Mouse (Mus musculus) cerebellum, adult 2 months (tissue): ENCODE results near the gene Slc25a10. TPM values are rescaled to one million over a fixed set of nuclear protein-coding genes. Genes with fewer than 3 reads are reported as not detected.

Experiments
- DNase-seq, 2 experiments: peaks; one replicate each; pipeline ENCODE4 v3.0.0; 2021
- H3K27ac ChIP-seq: fragments of 200-500 bp; 2 replicates; pipeline ENCODE4 v1.5.1; 2012; ENCODE audit warnings: low read length, control low read depth, inconsistent platforms; ENCODE audit not compliant: insufficient read depth
- H3K27me3 ChIP-seq: fragments of 200-500 bp; 2 replicates; pipeline ENCODE4 v1.6.1; 2012; ENCODE audit warnings: inconsistent platforms, mild to moderate bottlenecking, low read length, moderate library complexity; ENCODE audit not compliant: control insufficient read depth, insufficient read depth
- H3K4me1 ChIP-seq: fragments of 200-500 bp; 2 replicates; pipeline ENCODE4 v1.6.1; 2011; ENCODE audit warnings: low read length; ENCODE audit not compliant: control insufficient read depth, insufficient read depth
- H3K4me3 ChIP-seq: fragments of 200-500 bp; replicated peaks from 2 replicates; pipeline ENCODE3; 2011; ENCODE audit warnings: mild to moderate bottlenecking, low read depth, low read length, control low read depth; ENCODE audit not compliant: insufficient read depth
- CTCF ChIP-seq: fragments of 200-500 bp; IDR thresholded peaks from 2 replicates; pipeline ENCODE4 v1.5.1; 2011; ENCODE audit warnings: low read depth, mild to moderate bottlenecking, control low read depth, low read length, moderate library complexity, borderline replicate concordance; ENCODE audit not compliant: insufficient read depth
- POLR2A ChIP-seq: fragments of 200-500 bp; IDR thresholded peaks from 2 replicates; pipeline ENCODE4 v1.6.1; 2011; ENCODE audit warnings: low read length, control low read depth, borderline replicate concordance; ENCODE audit not compliant: insufficient read depth
- WGBS: fragments of 180-500 bp; shearing (Covaris S2); methylation state at CpG from one replicate; pipeline ENCODE4 v1.1.7; 2018; 5-methylcytosine and 5-hydroxymethylcytosine counted together
- polyA plus RNA-seq: library from polyadenylated mRNA; depleted of rRNA; stranded (reverse); fragments of >200 nt; gene quantifications from 2 replicates; pipeline ENCODE4 v1.2.3, GENCODE M21; 2012

The Slc25a10 gene
- polyA plus RNA-seq, 1 experiment = 39.3 TPM

- peak; percentile 73 to 82 for DNase-seq
- H3K4me3 ChIP-seq = no peak overlapping the region
- no peak overlapping the region for H3K27ac ChIP-seq
- no peaks in the 10 kb centered on the region for H3K27me3 ChIP-seq
- peaks cover 13% of the 10 kb centered on the region for H3K4me1 ChIP-seq
- TF ChIP-seq CTCF (peak; percentile 94), POLR2A (no peak)
- 58% methylated on average over 4 of the region's 4 CpGs for WGBS
These were observed 2.4 kb upstream of the Slc25a10 start for GRCm38 (mm10) chr11:120489054-120489761.

GRCm38 (mm10) chr11:120490291-120491046 lies 1.2 kb upstream of the Slc25a10 start:
- DNase-seq = peak in 1 of 2 experiments; percentile 24
- no peak overlapping the region for H3K4me3 ChIP-seq
- TF ChIP-seq POLR2A (no peak), CTCF (0 out of 2 replicates have a peak, but pooled peaks have one; percentile 0)
- 32% methylated on average over 4 of the region's 4 CpGs for WGBS
- H3K27ac ChIP-seq = no peak overlapping the region
- H3K27me3 ChIP-seq = no peaks in the 10 kb centered on the region
- H3K4me1 ChIP-seq = peaks cover 13% of the 10 kb centered on the region

DNA sequence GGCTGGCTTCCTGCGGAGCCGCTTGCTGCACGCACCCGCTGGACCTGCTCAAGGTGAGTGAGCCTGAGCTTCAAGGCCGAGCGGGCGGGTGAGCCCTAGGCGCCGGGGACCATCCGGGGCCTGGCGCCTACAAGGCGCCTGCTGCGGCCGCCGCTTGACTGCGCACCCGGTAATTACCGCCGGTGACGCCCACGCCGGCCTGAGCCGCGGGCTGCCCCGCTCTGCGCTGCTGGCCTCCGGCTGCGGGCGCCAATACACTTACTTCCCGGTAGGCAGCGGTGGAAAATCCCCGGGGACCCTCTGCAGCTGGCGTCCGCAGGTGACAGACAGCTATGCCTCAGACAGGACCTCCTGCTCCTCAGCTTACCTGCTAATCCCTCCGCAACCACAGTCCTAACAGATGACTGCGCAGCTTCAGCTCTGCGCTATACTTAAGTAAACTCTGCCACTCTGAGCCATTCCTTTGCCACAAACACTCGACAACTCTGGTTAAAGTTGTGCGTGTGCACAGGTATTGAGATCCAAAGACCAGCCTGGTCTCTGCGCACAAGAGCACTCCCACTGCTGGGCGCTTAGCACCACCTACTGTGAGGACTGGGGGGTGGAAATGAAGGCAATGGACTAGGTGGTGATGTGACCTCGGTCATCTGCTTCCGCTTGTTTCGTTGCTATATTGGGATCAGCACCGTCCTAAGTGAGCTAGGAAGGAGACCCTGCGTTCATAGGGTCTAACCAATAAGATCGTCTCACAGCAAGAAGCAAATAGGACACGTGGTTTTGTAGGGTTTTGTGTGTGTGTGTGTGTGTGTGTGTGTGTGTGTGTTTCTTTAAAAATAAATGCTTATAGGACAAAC lies 611 bp downstream of the Slc25a10 start:
- DNase-seq = peak in 1 of 2 experiments; percentile 26
- Histone ChIP-seq H3K4me1 (peaks cover 13% of the 10 kb centered on the region), H3K27ac (no peak overlapping the region), H3K4me3 (peak overlapping the region; percentile 83), H3K27me3 (no peaks in the 10 kb centered on the region)
- WGBS = 1% methylated on average over 48 of the region's 48 CpGs
- TF ChIP-seq CTCF = no peak

- H3K27me3 ChIP-seq = no peaks in the 10 kb centered on the region
- TF ChIP-seq CTCF (no peak), POLR2A (no peak)
- 40% methylated on average over 3 of the region's 3 CpGs for WGBS
- DNase-seq = no peak
- H3K4me3 ChIP-seq = no peak overlapping the region
- H3K4me1 ChIP-seq = peaks cover 13% of the 10 kb centered on the region
- no peak overlapping the region for H3K27ac ChIP-seq
These were observed 1.2 kb downstream of the Slc25a10 start for GRCm38 (mm10) chr11:120492878-120493203.

DNA sequence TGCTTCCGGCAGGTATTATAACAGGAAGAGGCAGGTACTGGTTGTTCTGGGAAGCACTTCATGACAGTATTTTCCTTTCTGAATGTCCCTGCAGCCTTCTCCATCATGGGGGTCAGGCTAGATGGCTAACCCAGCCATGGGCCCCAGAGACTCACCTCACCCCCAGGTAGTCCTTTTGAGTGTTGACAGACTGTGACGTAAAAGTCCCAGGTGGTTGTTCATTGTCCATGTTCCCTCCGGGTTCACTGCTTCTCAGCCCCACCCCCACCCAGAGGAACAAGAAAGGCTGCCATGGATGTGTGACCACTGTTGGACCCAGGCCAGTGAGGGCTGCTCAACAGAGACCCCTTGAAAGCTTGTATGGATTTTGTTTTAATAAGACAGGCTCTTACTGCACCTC lies 1.7 kb downstream of the Slc25a10 start:
- 64% methylated on average over 3 of the region's 3 CpGs for WGBS
- H3K27ac ChIP-seq = no peak overlapping the region
- TF ChIP-seq CTCF (no peak), POLR2A (no peak)
- peaks cover 13% of the 10 kb centered on the region for H3K4me1 ChIP-seq
- no peak for DNase-seq
- no peak overlapping the region for H3K4me3 ChIP-seq
- H3K27me3 ChIP-seq = no peaks in the 10 kb centered on the region

DNA sequence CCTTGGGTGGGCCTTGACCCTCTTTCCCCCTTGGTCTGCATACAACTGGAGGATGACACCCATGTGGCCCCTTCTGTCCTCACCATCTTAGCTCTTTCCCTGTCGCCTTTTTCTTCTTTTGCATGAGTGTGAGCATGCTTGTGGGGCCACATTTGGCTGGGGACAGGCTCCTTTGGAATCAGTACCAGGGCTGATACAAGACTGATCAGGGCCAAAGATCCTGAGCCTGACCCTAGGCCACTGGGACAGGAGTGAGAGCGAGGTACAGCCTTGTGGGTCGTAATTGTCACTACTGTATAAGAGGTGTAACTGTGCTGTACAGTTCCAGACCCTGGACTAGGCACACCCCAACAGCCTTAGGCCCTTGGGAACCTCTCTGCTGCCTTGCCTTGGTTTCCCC lies 2.3 kb downstream of the Slc25a10 start:
- no peaks in the 10 kb centered on the region for H3K27me3 ChIP-seq
- WGBS = 90% methylated on average over 3 of the region's 3 CpGs
- no peak for DNase-seq

DNA sequence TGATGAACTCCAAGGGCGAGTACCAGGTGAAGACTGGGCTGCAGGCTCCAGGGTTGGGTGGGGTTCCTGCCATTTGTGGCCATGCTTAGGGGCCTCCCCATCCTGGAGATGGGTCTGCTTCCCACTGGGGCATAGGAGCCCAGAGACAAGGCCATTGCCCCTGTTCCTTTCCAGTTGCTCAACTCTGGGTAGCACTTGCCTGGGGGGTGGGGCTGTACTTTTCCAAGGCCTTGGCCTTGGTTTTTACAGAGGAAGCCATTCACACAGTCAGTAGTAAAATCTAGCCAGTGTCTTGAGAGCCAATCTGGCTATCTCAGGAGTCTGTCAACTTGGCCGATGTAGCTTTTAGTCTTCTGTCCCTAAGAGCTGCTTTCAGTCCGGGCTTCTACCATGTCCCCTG lies 5.8 kb downstream of the Slc25a10 start:
- DNase-seq = no peak
- 88% methylated on average over 3 of the region's 3 CpGs for WGBS
- Histone ChIP-seq H3K4me1 (no peaks in the 10 kb centered on the region; the same call in 1 of the 2 replicates), H3K27me3 (no peaks in the 10 kb centered on the region), H3K4me3 (no peak overlapping the region), H3K27ac (no peak overlapping the region)
- no peak for TF ChIP-seq CTCF
- TF ChIP-seq POLR2A = no peak

More for the DNA sequence above, 2.3 kb downstream of the Slc25a10 start:
- Histone ChIP-seq H3K27ac (no peak overlapping the region), H3K4me3 (no peak overlapping the region), H3K4me1 (peaks cover 13% of the 10 kb centered on the region)
- no peak for TF ChIP-seq CTCF
- TF ChIP-seq POLR2A = no peak

DNA sequence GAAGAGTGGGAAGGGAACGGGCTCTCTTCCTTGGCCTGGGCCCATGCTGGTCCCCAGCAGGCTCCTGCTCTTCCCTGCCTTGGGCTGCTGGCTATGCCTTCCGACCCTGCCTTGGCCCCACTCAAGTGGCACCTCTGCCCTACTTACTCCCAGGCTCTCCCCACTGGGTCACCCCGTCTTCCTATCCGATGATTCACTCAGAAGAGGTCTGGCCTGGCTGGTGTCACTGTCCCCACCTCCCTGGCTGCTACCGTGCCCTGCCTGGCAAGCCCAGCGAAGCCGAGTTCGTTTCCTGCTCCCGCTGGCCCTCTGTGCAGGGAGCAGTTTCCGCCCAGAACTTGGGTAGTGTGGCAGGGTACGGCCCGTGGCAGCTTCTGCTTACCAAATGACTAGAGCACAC lies 6.6 kb downstream of the Slc25a10 start:
- TF ChIP-seq POLR2A (no peak), CTCF (no peak)
- no peaks in the 10 kb centered on the region for H3K4me1 ChIP-seq
- WGBS = 88% methylated on average over 12 of the region's 12 CpGs
- no peak overlapping the region for H3K4me3 ChIP-seq
- DNase-seq = no peak
- no peak overlapping the region for H3K27ac ChIP-seq
- no peaks in the 10 kb centered on the region for H3K27me3 ChIP-seq
